Mouse (Mus musculus): ENCODE measurements around the gene Nrxn3. TPM values are rescaled to one million over a fixed set of nuclear protein-coding genes. Genes with fewer than 3 reads are reported as not detected.

The Nrxn3 gene
- 100 to 1,000 TPM; 217 to 239 TPM for total RNA-seq (2021)
- long read RNA-seq, experiment 1, partial matches to known transcripts = 16 of 31 reads
- long read RNA-seq, experiment 1, other reads (novel, unspliced or antisense) = 15 of 31 reads
- long read RNA-seq, experiment 2, partial matches to known transcripts = 21 of 32 reads
- long read RNA-seq, experiment 2, other reads (novel, unspliced or antisense) = 10 of 32 reads

DNA sequence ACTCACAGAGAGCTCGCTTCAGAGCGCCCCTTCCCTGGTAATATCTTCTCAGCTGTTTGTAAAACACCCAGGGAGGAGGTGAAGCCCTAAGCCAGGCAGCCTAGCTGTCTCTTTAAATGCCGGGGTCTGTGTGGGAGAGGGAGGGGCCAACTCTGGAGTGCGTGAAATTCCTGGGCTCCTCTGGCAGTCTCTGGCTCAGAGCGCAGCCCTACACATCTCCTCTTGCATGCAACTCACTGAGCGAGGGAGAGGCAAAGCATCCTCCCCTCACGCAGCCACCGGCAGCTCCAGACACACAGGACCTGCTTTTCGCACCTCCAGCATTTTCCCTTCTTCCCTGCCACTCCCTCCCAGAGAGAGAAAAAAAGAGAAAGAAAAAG, at the start of gene Nrxn3:
TSS of gene Nrxn3 (plus strand) at position 186 of the 380 bp plus-strand sequence.
- DNase-seq (ENCODE audit: low spot score in 2 of 2) = peak; percentile 77 to 87

DNA sequence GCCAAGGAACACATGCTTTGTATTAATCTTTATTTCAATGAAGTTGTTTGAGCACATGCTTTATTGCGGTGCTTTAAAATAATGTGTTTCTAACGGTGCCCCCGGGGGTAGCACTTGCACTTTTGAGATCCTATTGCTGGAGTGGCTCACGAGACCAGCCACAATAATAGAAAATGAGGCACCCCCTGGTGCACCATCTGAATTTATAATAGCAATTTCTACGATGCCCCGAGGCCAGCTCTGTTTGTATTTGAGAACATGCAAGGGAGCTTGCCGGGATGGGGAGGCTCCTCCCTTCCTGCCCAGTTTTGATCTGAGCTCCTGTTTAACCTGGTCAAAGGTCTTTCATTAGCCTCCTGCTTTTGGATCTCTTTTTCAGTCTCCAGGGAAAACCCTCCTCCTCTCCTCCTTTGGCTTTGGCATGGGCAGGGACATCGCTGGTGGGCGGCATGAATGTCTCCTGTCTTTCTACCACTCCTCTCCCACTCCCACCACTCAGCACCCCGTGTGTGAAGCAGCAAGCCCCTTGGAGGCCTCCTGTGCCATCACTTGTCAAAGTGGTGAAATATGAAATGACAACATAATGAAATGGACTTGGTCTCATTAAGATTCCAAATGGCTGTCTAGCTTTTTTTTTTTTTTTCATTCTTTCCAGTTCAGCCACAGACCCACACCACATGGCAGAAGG, 18.4 kb upstream of the Nrxn3 start:
- no peak for DNase-seq (ENCODE audit: low spot score in 2 of 2)

DNA sequence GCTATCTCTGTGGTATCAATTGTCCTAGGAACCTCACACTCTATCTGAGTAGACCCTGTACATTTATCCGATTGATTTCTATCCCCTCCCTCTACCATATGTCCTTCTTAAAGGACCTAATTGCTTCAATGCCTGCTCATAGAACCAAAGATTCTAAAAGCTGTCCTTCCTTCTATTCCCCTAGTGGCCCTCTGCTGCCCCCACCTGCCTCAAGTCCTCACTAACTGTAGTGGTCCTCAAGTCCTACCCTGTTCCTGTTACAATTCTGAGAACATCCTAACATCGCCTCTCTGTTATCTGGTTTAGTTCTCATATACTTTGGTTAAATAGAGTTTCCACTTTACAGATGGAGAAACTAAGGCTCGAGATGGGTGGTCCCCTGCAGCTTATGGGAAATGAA, 16.7 kb upstream of the Nrxn3 start:
- no peak for DNase-seq (ENCODE audit: low spot score in 2 of 2)

DNA sequence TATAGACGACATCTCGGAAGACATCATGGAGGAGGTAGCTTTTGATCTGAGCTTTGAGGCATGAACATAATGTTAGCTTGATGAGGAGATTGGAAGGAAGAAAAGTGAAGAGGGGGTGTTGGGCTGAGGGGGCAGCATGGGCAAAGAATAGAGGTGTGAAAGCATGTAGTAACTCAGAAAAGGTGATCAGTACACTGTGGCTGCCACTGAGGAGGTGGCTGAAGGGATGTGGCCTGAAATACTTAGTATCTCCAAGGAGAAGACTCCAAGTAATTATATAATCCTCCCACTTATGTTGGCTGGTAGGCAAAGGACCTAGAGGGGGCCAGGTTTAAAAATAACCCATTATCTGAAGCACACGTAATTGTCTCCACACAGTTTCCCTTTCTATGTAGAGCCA, 14.9 kb upstream of the Nrxn3 start:
- DNase-seq (ENCODE audit: low spot score in 2 of 2) = peak; percentile 52 to 59

DNA sequence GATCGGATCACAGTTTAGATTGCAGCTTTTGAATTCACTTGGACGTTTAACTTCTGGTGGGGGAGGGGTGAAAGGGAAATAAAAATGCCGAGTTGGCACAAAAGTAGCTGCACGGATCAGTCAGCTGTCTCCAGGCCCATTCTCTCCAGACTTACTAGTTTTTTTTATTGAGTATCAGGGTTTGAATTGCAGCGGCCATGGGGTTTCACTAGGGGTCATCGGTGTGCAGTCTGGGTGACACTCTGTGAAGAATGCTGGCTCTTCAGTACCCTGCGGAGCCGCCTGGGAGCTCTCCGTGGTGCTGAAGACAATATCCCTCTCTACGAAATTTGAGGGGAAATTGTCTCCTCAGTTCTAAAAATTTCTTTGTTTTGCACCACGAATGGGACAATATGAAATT, 13.5 kb upstream of the Nrxn3 start:
- DNase-seq (ENCODE audit: low spot score in 2 of 2) = no peak

DNA sequence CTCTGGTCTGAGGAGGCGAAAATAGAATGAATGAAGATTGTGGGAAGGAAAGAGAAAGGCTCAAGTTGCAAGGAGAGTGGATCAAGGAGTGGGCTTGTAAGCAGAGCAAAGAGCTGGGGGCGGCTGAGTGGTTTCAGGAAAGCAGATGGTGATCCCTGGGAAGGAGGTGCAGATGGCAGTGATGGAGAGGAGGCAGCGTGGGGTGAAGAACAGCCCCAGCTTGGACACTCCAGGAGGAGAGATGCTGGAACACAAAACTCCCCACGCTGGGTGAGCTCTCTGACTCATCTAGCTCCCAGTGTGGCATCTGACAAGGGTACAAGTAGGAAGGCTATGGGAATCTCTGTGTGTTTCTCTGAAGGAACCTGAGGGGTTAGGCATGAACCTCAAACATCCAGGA, 9.2 kb upstream of the Nrxn3 start:
- peak; percentile 74 to 89 for DNase-seq (ENCODE audit: low spot score in 2 of 2)

DNA sequence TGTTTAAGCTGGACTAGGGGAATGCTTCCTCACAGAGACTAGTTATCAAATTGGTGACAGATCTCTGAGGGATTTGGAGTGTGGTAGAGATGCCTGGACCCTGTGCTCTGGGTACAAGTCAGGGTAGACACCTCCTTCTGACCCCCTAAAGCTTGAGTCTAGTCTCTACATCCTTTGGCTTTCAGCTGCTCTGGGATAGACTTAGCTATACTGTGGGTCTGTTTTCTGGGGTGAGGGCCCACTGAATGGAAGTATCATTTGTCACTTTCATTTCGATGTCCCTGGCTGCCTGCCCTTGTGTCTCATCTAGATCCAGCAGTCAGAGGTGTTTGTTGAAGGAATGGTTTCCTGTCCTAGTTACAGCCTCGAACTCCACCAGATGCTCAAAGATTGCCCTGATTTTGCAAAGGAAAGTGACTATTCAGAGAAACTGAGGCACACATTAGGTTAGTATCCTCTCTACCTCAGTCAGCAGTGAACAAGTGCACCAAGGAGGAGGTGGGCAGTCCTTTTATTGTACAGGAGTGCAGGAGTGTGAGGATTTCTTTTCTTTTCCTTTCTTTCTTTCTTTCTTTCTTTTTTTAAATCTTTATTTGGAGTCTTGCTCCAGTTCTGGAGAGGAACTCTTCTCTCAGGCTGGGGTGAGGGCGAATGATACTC, 515 bp upstream of the Nrxn3 start:
- no peak for DNase-seq (ENCODE audit: low spot score in 2 of 2)

DNA sequence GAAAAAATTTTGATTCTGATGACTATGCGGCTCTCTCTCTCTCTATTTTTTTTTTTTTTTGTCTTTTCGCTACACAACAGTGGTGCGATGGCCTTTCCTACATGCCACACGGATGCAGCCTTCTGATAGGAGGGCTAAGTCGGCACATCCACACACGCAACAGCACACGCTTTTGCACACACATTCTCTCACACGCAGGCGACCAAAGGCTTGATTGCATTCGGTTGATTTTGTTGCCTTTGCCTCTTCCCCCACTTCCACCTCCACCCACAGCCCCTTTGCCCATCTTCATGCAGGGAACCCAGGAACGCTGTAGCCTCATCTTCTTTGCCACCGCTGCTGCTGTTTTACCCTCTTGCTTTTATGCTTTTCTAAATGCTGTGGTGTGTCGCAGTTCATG, 3.6 kb downstream of the Nrxn3 start:
- DNase-seq (ENCODE audit: low spot score in 2 of 2) = no peak

DNA sequence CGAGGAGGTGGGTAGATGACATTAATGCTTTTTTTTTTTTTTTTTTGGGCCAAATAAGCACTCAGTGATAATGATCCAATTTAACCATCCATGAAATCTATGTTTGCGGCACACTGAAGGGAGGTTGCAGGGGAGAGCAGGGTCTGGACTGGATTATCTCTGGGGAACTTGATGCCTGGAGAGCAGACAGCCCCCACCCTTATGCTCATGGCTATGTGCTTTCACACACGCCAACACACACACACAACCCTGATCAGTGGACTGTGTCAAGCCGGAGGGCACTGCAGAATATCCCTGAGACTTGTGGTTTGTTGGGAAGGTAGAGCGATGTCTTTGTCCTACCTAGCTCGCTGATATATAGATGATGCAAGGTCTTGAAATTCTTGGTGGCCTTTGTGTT, 4.1 kb downstream of the Nrxn3 start:
- DNase-seq (ENCODE audit: low spot score in 2 of 2) = no peak

DNA sequence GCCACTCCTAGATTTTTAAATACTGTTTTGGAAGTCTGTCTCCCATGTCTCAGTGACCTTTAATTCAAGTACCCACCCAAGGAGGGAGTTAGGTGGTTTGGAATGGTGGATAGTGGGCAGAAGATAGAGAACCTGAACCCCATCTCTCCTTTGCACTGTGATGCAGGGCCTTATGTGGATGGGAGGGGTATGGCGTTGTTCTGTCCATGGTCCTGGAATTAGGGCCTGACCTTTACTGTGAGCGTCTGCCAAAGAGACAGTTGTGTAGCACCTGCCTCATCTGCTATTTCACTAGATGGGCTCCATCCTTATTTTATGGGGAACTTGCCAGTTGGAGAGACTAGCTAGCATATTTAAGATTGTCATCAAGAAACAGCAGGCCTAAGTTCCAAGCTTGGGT, 8.0 kb downstream of the Nrxn3 start:
- DNase-seq (ENCODE audit: low spot score in 2 of 2) = no peak

DNA sequence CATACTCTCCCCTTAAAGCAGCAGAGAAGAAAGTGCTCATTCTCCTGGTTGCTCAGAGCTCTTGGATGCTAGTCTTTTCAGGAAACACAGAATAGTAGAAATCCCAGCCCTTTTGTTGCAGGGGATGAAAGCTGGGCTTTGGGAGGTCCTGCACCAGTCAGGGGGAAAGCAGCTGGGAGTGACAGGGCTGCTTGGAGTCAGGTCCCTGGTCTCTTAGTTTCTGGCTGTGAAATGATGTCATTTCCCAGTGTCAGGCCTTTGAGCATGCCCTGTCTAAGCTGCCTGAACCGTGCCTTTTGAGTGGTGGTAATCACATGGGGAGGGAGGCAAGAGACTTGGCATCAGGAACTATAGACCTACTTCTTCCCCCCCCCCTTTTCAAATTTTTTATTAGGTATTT, 12.4 kb downstream of the Nrxn3 start:
- DNase-seq (ENCODE audit: low spot score in 2 of 2) = no peak

DNA sequence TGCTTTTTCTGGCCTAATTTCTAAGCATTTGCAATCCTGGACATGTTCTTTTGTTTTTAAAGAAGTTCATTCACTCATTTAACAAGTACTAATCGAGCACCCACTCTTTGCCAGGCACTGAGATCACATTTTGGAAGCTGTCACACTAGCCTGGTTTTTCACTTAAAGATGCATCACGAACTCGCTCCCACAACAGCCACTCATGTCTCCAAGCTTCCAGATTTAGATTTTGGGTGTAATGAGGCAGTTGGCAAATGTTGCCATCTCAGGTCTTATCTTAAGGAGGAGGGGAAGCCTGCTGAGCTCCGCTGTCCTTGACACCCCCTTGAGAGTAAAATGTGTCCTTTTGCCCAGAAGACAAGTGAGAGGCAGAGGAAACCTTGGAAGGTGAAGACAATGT, 14.4 kb downstream of the Nrxn3 start:
- DNase-seq (ENCODE audit: low spot score in 2 of 2) = peak in 1 of 2 experiments; percentile 42

DNA sequence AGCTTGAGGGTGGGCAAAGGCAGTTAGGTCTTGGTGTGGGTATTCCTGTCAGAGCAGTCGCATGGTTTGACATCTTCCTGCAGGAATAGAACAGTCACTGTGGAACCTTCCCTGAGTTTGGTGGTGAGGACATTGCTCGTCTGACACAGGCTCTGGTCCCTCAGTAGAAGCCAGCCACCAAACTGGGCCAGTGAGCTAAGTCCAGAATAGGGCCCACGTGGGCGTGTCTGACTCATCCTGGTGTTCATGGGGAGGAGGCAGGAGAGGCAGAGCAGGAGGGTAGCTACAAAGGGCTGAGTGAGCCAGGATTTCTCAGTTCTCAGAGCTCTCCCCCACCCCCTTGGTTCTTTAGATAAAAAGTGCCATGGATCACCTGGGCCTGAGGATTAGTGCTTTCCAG, 15.9 kb downstream of the Nrxn3 start:
- peak; percentile 83 to 91 for DNase-seq (ENCODE audit: low spot score in 2 of 2)

DNA sequence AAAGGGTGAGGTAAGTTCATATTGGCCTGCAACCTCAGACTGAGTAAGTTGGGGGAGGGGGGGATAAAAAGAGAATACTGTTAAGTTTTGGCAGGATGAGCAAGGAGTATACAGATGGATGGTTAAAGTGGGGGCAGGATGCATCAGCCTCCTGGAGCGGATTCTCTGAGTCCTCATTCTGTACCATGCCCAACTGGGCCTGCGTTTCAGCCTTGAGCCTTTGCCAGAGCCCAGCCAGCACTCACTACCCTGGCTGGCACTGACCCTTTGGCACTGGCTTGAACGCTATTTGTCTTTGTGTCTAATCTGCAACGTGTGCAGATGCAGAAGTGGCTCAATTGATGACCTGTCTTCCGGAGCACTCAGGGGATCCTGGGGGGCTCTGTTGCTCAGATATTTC, 24.1 kb downstream of the Nrxn3 start:
- peak in 1 of 2 experiments; percentile 10 for DNase-seq (ENCODE audit: low spot score in 2 of 2)

DNA sequence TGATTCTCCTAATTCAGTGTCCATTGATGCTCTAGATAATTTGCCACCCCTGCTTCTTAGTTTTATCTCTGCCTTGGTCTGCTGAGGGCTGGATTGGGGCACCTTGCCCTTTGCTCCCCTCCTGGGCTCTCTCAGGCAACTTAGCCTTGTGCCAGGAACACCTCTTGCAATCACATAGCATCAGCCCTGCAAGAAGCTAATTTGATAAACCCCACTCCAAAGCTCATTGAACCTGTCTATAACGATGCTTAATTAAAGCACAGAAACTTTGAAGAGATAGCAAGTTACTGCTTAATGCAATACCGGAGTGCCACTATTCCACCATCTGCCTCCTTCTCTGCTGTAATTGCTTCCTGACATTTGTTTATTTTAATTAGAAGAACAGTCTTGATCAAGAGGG, 42.1 kb downstream of the Nrxn3 start:
- DNase-seq (ENCODE audit: low spot score in 2 of 2) = no peak

DNA sequence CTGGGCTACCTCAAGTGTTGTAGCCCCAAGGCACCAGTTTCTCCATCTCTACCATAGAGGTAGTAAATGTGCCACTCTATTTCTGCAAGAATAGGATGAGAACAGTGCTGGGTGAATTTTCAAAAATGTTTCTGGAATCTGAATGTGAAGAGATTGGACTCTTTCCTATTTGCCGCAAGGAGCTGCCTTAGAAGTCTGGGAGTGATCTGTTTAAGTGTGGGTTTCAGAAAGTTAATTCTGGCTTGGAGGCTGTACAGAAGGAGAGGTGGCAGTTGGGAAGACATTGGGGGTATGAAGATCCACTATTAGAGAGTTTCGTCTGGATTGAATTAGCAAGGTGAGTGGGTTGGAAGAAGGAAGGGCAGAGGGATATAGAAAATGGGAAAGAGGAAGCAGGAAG, 52.0 kb downstream of the Nrxn3 start:
- peak in 1 of 2 experiments; percentile 23 for DNase-seq (ENCODE audit: low spot score in 2 of 2)

DNA sequence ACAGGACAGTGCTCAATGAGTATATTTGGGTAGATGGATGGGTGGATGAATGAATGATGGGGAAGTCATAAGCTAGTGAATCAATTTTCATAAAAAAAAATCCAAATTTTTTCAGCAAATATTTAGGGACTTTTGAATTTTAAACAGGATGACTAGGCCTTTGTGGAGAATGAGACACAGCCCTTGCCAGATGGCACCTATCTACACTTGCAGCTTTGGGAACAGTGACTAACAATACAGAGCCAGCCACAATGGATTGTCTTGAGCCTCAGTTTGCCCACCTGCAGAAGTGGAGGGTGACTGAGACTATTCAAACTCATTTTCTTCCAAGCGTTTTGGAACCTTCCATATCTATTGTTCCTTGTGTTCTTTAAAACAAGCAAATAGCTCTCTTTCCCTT, 55.4 kb downstream of the Nrxn3 start:
- peak in 1 of 2 experiments; percentile 15 for DNase-seq (ENCODE audit: low spot score in 2 of 2)

DNA sequence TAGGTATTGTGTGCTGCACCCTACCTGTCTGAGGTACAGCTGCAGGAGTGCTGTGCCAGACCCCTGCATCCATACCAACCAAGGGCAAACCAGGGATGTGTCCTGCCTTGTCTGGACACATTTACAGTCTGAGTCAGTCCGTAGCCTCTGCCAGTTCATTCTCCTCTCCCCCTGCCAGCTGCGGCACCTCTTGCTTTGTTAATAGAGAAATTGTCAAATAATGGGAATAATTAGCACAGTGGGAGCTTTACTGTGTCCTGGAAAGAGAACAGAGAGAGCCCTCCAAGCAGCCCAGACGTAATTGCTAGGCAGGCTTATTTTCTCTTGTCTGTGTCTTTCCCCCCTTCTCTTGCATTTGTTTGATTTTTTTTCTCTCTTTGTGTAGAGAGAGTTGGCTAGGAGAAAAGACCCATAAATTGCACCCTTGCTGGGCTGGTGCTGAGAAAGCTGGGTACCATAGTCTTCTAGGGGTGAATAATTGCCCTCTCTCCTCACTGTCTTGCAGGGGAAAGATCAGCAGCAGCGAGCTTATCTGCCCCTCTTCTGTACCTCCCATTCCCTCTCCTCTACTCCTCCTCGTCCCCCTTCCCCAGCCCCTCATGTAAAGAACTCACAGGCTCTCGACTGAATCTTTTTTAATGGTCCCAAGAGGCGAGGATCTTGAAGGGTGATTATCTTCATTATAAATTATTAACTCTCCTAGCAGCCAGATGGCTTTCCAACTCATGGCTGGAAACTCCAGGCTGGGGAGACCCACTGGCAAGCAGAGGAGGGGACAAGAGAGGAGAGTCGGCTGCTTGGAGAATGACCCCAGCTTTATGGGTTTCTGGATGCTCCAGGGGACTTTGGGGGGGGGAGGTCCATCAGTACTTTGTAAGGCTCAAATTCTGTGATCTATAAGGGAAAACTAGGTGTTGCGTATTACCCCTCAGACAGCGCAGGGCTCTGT, 61.8 kb downstream of the Nrxn3 start:
- DNase-seq (ENCODE audit: low spot score in 2 of 2) = no peak

DNA sequence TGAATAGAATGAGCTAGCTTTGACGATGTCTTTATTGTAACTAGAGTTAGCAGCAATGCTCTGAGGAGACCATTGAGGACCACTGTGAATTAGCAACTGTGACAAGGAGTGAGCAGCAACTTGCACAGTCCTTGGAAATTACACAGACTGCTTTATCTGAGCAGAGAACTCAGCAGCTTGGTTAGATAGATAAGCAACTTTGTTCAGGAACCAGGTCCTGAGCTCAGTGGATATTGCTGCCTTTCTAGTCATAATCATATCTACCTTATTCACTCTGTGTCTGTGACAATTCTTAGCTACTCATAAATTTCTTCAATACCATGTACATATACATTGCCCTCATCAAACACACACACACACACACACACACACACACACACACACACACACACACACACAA, 70.6 kb downstream of the Nrxn3 start:
- no peak for DNase-seq (ENCODE audit: low spot score in 2 of 2)

DNA sequence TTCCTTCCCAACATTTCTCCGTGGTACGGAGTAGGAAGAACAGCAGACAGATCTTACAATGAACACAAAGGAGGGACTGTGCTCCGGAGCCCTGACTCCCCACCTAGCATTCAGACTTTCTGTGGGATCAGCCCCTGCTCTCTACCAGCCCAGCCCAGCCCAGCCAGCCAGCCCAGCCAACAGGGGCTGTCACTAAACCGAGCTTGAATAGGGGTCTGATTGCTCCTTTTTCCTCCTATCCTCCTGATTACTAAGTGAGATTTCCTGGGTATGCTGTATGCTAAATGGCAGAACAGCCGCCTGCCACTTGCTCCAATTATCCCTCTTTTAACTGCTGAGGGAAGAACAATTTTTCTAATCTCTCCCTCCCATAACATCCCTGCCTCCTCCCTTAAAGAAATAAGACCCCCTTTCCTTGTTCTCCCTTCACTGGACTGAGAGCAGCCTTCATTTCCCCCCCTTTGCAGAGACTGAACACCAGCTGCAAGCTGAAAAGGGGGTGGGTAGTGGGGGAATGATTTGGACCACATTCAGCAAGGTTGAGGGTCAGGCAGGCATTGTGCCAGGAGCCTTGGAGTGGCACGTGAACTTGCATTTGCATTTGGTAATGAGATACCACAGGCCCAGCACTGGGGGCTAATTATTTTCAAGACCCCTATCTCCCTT, 78.4 kb downstream of the Nrxn3 start:
- DNase-seq (ENCODE audit: low spot score in 2 of 2) = no peak

DNA sequence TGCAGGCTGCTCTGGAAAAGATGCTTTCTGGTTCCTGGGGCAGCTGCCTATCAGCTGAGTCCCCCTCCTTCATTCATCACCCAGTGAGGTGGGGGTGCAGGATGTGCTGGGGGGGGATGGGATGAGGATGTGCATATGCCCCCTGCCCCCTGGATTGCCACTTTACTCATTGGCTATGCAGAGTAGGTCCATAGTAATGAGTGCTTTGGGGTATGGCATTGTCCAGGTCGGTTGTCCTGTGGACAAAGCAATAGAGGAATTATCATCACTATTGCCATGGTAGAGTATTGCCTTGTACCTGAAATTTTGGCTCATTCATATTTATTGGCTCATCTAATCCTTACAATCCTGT, 79.0 kb downstream of the Nrxn3 start:
- DNase-seq (ENCODE audit: low spot score in 2 of 2) = no peak

Measured in left cerebral cortex, adult 18-20 months (tissue).